Mouse (Mus musculus): Measurements from ENCODE around the gene Spint1. TPM values are rescaled to one million over a fixed set of nuclear protein-coding genes. Genes with fewer than 3 reads are reported as not detected.

Spint1 gene
- polyA plus RNA-seq (2015; fragmentation: Nextera tagmentation; extraction: Ambion mirVana) = 0.29 and 1.1 TPM in 2 replicates

DNA sequence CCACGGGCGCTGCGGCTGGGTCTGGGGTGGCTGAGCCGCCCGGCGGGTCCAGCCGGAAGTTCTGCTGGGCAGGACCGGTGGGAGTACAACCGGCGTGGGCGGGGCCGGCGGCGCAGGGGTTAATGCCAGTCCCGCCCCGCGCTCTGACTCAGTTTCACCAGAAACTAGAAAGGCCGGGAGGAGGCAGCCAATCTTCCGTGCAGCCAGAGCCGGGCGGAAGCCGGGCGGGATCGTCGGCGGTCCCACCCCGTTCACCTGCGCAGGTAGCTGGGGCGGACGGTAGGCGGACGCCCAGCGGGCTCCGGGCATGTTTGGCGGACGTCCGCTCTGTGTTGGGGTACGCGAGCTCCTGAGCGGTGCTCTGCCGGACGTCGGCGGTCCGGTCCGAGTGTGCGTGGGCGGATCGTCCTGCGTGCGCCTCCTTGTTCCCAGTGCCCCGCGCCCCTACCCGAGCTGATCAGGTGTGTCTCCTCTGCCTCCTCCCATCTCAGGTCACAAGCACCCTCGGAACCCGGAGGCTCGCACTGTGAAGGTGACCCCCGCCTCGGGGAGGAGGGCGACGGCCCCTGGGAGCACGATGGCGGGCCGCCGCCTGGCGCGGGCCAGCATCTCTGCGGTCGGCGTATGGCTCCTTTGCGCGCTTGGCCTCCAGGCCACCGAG lies at the start of gene Spint1:
Gene Spint1, plus strand, starts transcription at position 153 of the 661 bp plus-strand sequence.
- peaks cover 53% of the 10 kb centered on the region for H3K27me3 ChIP-seq (ENCODE audit: control insufficient read depth, insufficient read depth, low read depth, low read length)
- H3K27ac ChIP-seq (ENCODE audit: low read length) = no peak within 1 kb of the TSS
- peak within 1 kb of the TSS; percentile 54 for H3K4me3 ChIP-seq (ENCODE audit: low read depth, low read length)
- no peaks in the 10 kb centered on the region; the same call in 1 of the 2 replicates for H3K4me1 ChIP-seq (ENCODE audit: control insufficient read depth, low read depth, low read length)
- no peak; the same call in 1 of the 2 replicates for ATAC-seq (ENCODE audit: low read depth)
- 1% methylated on average over 72 of the region's 73 CpGs for WGBS (ENCODE audit: insufficient replicate concordance)
- peak within 1 kb of the TSS; percentile 67 for H3K4me2 ChIP-seq (ENCODE audit: low read depth, low read length)
- no peaks in the 10 kb centered on the region for H3K9me3 ChIP-seq (replicated peaks; ENCODE audit: control insufficient read depth, low read length)
- H3K36me3 ChIP-seq (ENCODE audit: control insufficient read depth, insufficient read depth) = no peaks in the 10 kb centered on the region
- H3K9ac ChIP-seq (ENCODE audit: low read depth, low read length) = no peak within 1 kb of the TSS

DNA sequence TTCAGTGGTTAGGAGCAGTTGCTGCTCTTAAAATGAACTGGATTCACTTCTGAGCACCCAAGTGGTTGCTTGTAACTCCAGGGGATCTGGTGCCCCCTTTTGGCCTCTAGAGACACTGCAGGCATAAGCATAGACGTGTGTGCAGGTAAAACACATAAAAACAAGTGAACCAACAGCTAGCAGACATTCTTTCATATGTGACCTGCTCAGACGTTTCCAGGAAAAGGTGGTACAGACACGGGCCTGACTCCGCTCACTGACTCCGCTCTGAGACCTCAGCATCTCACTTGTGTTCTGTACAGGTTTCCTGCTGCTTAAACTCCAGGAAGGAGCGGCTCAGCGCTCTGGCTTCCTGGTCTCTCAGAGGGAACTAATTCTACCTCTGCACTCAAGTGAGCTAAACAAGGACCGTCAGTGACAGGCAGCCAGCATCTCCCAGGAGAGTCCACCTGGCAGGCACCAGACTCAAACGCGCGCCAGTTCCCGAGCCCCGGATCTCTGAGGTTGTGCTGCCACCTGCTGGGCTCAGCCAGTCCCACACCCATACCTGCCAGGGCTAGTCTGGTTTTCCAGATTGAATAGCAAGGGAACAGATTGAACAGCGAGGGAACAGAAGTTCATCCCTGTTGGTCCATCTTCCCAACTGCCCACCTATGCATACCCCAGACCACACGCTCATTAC lies 48.0 kb upstream of the Spint1 start:
- Histone ChIP-seq H3K9me3 (replicated peaks; ENCODE audit: control insufficient read depth, low read length) (no peaks in the 10 kb centered on the region), H3K4me3 (ENCODE audit: low read depth, low read length) (peak overlapping the region; percentile 56), H3K27ac (ENCODE audit: low read length) (peak overlapping the region; percentile 48; the same call in 1 of the 2 replicates), H3K27me3 (ENCODE audit: control insufficient read depth, insufficient read depth, low read depth, low read length) (no peaks in the 10 kb centered on the region), H3K4me1 (ENCODE audit: control insufficient read depth, low read depth, low read length) (peaks cover 4% of the 10 kb centered on the region), H3K4me2 (ENCODE audit: low read depth, low read length) (peak overlapping the region; percentile 93), H3K36me3 (ENCODE audit: control insufficient read depth, insufficient read depth) (no peaks in the 10 kb centered on the region), H3K9ac (ENCODE audit: low read depth, low read length) (peak overlapping the region; percentile 49; the same call in 1 of the 2 replicates)
- 4% methylated on average over 15 of the region's 15 CpGs for WGBS (ENCODE audit: insufficient replicate concordance)
- ATAC-seq (ENCODE audit: low read depth) = peak; percentile 88

DNA sequence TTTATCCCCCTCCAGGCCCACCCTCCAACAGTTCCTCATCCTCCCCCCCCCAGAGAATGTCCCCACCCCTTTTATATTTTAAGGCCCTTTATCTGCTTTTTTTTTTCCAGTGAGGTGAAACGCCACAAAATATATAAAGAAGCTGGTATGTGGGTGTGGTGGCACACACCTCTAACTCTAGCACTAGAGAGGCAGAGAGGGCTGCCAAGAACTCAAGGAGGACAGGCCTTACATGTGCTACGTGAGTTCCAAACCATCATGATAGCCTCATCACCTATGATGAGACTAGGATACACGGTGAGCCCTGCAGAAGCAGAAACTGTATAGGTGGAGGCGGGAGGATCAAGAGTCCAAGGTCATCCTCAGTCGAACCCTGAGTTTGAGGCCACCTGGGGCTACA lies 46.2 kb upstream of the Spint1 start:
- Histone ChIP-seq H3K27ac (ENCODE audit: low read length) (no peak overlapping the region), H3K4me2 (ENCODE audit: low read depth, low read length) (no peak overlapping the region), H3K27me3 (ENCODE audit: control insufficient read depth, insufficient read depth, low read depth, low read length) (no peaks in the 10 kb centered on the region), H3K4me1 (ENCODE audit: control insufficient read depth, low read depth, low read length) (peaks cover 4% of the 10 kb centered on the region), H3K9me3 (replicated peaks; ENCODE audit: control insufficient read depth, low read length) (no peaks in the 10 kb centered on the region), H3K4me3 (ENCODE audit: low read depth, low read length) (no peak overlapping the region), H3K9ac (ENCODE audit: low read depth, low read length) (no peak overlapping the region), H3K36me3 (ENCODE audit: control insufficient read depth, insufficient read depth) (no peaks in the 10 kb centered on the region)
- no peak for ATAC-seq (ENCODE audit: low read depth)
- 63% methylated on average over 5 of the region's 5 CpGs for WGBS (ENCODE audit: insufficient replicate concordance)

GRCm38 (mm10) chr2:119194140-119194539 lies 43.0 kb upstream of the Spint1 start:
- H3K4me2 ChIP-seq (ENCODE audit: low read depth, low read length) = no peak overlapping the region
- no peak for ATAC-seq (ENCODE audit: low read depth)
- H3K36me3 ChIP-seq (ENCODE audit: control insufficient read depth, insufficient read depth) = no peaks in the 10 kb centered on the region
- no peaks in the 10 kb centered on the region for H3K27me3 ChIP-seq (ENCODE audit: control insufficient read depth, insufficient read depth, low read depth, low read length)
- H3K4me1 ChIP-seq (ENCODE audit: control insufficient read depth, low read depth, low read length) = peaks cover 4% of the 10 kb centered on the region
- no peak overlapping the region for H3K9ac ChIP-seq (ENCODE audit: low read depth, low read length)
- no peak overlapping the region for H3K4me3 ChIP-seq (ENCODE audit: low read depth, low read length)
- no peaks in the 10 kb centered on the region for H3K9me3 ChIP-seq (replicated peaks; ENCODE audit: control insufficient read depth, low read length)
- WGBS (ENCODE audit: insufficient replicate concordance) = 88% methylated on average over 5 of the region's 5 CpGs
- no peak overlapping the region for H3K27ac ChIP-seq (ENCODE audit: low read length)

DNA sequence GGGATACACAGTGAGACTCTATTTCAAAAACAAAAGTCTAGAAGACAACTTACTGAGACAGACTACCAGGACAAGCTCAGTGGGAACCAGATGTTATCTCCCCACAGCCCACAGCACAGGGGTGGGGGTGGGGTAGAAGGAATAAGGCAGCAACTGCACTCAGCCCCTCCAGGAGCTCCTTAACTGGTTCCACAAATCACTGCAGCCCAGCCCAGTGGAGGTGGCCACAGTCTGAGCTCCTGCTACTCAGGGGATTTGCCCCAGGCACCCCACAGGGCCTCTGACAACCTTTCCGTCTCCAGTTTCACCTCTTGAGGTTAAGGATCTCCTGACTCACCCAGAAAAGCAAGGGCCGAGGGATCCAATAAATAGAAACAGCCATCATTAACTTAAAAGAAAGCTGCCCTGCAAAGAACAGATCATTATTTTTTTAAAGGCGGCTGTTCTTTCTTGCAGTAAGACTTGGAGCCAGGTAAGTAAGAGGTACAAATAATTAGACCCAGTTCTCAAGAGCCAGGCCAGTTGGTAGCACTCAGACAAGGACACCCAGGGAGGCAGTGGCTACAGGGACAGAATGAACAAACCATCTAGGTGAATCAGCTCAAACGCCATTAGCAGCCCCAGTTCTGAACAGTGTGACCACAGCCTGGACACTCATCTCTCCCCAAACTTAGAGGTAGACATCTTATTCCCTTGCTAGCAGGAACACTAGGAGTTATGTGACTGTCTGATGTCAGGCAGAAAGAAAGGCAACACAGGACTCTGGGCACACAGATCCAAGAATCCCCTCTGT lies 40.6 kb upstream of the Spint1 start:
- H3K4me1 ChIP-seq (ENCODE audit: control insufficient read depth, low read depth, low read length) = peaks cover 3% of the 10 kb centered on the region; the same call in 1 of the 2 replicates
- no peak for ATAC-seq (ENCODE audit: low read depth)
- H3K27ac ChIP-seq (ENCODE audit: low read length) = no peak overlapping the region

DNA sequence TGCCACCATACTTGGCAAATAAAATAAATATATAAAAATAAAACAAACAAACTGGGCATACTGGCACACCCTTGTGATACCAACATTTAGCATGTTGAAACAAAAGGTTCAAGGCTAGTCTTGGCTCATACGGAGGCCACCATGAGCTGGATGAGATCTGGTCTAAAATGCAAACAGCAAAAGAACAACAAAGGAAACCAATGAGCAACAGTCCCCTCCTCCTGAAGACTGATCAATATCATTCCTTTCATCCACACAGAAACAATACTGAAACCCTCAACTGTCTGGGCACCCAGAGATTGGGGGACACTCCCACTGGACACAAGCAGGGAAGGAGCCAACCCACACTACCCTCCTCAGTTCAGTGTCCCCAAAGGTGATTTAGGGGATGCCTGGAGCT lies 39.7 kb upstream of the Spint1 start:
- H3K9me3 ChIP-seq (replicated peaks; ENCODE audit: control insufficient read depth, low read length) = no peaks in the 10 kb centered on the region
- H3K27ac ChIP-seq (ENCODE audit: low read length) = no peak overlapping the region
- H3K4me2 ChIP-seq (ENCODE audit: low read depth, low read length) = no peak overlapping the region
- no peaks in the 10 kb centered on the region for H3K27me3 ChIP-seq (ENCODE audit: control insufficient read depth, insufficient read depth, low read depth, low read length)
- no peak overlapping the region for H3K9ac ChIP-seq (ENCODE audit: low read depth, low read length)
- H3K4me1 ChIP-seq (ENCODE audit: control insufficient read depth, low read depth, low read length) = peaks cover 3% of the 10 kb centered on the region; the same call in 1 of the 2 replicates
- H3K36me3 ChIP-seq (ENCODE audit: control insufficient read depth, insufficient read depth) = no peaks in the 10 kb centered on the region
- 65% methylated on average over 1 of the region's 1 CpGs for WGBS (ENCODE audit: insufficient replicate concordance)
- H3K4me3 ChIP-seq (ENCODE audit: low read depth, low read length) = no peak overlapping the region
- no peak for ATAC-seq (ENCODE audit: low read depth)

More for the DNA sequence above, 40.6 kb upstream of the Spint1 start:
- no peaks in the 10 kb centered on the region for H3K36me3 ChIP-seq (ENCODE audit: control insufficient read depth, insufficient read depth)
- no peaks in the 10 kb centered on the region for H3K9me3 ChIP-seq (replicated peaks; ENCODE audit: control insufficient read depth, low read length)
- WGBS (ENCODE audit: insufficient replicate concordance) = 58% methylated on average over 4 of the region's 4 CpGs
- no peak overlapping the region for H3K4me3 ChIP-seq (ENCODE audit: low read depth, low read length)
- no peak overlapping the region for H3K4me2 ChIP-seq (ENCODE audit: low read depth, low read length)
- H3K9ac ChIP-seq (ENCODE audit: low read depth, low read length) = no peak overlapping the region
- H3K27me3 ChIP-seq (ENCODE audit: control insufficient read depth, insufficient read depth, low read depth, low read length) = no peaks in the 10 kb centered on the region

GRCm38 (mm10) chr2:119198049-119198448 lies 39.1 kb upstream of the Spint1 start:
- ATAC-seq (ENCODE audit: low read depth) = no peak

DNA sequence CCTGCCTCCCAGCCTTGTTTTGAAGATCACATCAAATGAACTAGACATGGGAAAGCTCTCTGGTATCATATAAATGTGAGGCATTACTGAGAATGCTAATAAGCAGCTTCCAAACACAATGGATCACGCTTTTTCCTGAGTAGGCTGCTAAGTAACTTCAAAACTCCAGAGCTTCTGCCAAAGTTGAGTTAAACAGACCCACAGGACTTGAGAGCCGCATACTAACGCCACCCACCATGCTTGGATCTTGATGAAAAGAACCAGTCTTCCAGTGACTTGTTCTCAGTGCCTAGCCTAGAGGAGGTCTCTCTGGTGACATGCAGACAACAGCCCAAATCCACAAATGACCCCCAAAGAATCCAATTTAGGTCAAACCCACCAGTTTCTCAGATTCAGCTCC lies 38.2 kb upstream of the Spint1 start:
- no peak overlapping the region for H3K9ac ChIP-seq (ENCODE audit: low read depth, low read length)
- no peak overlapping the region for H3K4me3 ChIP-seq (ENCODE audit: low read depth, low read length)
- H3K27me3 ChIP-seq (ENCODE audit: control insufficient read depth, insufficient read depth, low read depth, low read length) = no peaks in the 10 kb centered on the region
- H3K4me2 ChIP-seq (ENCODE audit: low read depth, low read length) = no peak overlapping the region
- no peaks in the 10 kb centered on the region for H3K9me3 ChIP-seq (replicated peaks; ENCODE audit: control insufficient read depth, low read length)
- H3K27ac ChIP-seq (ENCODE audit: low read length) = no peak overlapping the region
- peaks cover 3% of the 10 kb centered on the region; the same call in 1 of the 2 replicates for H3K4me1 ChIP-seq (ENCODE audit: control insufficient read depth, low read depth, low read length)
- H3K36me3 ChIP-seq (ENCODE audit: control insufficient read depth, insufficient read depth) = no peaks in the 10 kb centered on the region
- WGBS (ENCODE audit: insufficient replicate concordance) = 78% methylated on average over 3 of the region's 3 CpGs
- ATAC-seq (ENCODE audit: low read depth) = no peak

More at GRCm38 (mm10) chr2:119198049-119198448, 39.1 kb upstream of the Spint1 start:
- Histone ChIP-seq H3K4me1 (ENCODE audit: control insufficient read depth, low read depth, low read length) (peaks cover 3% of the 10 kb centered on the region; the same call in 1 of the 2 replicates), H3K9ac (ENCODE audit: low read depth, low read length) (no peak overlapping the region), H3K27ac (ENCODE audit: low read length) (no peak overlapping the region), H3K36me3 (ENCODE audit: control insufficient read depth, insufficient read depth) (no peaks in the 10 kb centered on the region), H3K9me3 (replicated peaks; ENCODE audit: control insufficient read depth, low read length) (no peaks in the 10 kb centered on the region), H3K4me3 (ENCODE audit: low read depth, low read length) (no peak overlapping the region), H3K4me2 (ENCODE audit: low read depth, low read length) (no peak overlapping the region), H3K27me3 (ENCODE audit: control insufficient read depth, insufficient read depth, low read depth, low read length) (no peaks in the 10 kb centered on the region)
- 75% methylated on average over 1 of the region's 1 CpGs for WGBS (ENCODE audit: insufficient replicate concordance)

Measured in liver, embryonic 16.5 days (tissue).